Mouse (Mus musculus) ES-E14 (cell line): ENCODE data around the gene Snrnp40.

ENCODE experiments used
- CHD2 ChIP-seq: IDR thresholded peaks from 2 replicates; pipeline ENCODE4 v1.6.1; 2014; ENCODE audit warnings: mild to moderate bottlenecking, low read depth, low read length, inconsistent platforms
- HCFC1 ChIP-seq: IDR thresholded peaks from 2 replicates; pipeline ENCODE4 v1.6.1; 2012; ENCODE audit warnings: low read length, inconsistent platforms, borderline replicate concordance; ENCODE audit not compliant: insufficient read depth
- ZC3H11A ChIP-seq: IDR thresholded peaks from 2 replicates; pipeline ENCODE4 v1.6.1; 2012; ENCODE audit warnings: low read depth, mild to moderate bottlenecking, inconsistent platforms, low read length, borderline replicate concordance
- ZNF384 ChIP-seq: IDR thresholded peaks from 2 replicates; pipeline ENCODE4 v1.6.1; 2012; ENCODE audit warnings: low read depth, low read length, inconsistent platforms

GRCm38 (mm10) chr4:130335867-130336266 is 24.1 kb upstream of the Snrnp40 start:
- TF ChIP-seq ZC3H11A (no peak), ZNF384 (no peak), CHD2 (no peak), HCFC1 (no peak)
